Mouse (Mus musculus) layer of hippocampus, adult 18-20 months (tissue): Measurements from ENCODE around the gene Tyms. TPM values are rescaled to one million over a fixed set of nuclear protein-coding genes. Genes with fewer than 3 reads are reported as not detected.
"Not testable (repeated sequence)": the region's sequence is repeated elsewhere in the genome, so short reads cannot be mapped to it uniquely, and the experiment has no call there.

Experiments used
- DNase-seq, 2 experiments: peaks; one replicate each; pipeline ENCODE4 v3.0.0; 2022; ENCODE audit warnings: low spot score in 2 of 2
- total RNA-seq, 2 experiments: library from RNA; stranded (reverse); gene quantifications; 2 replicates each; pipeline ENCODE4 v1.2.3; 2021

The Tyms gene
- total RNA-seq, 2 experiments from 2014 or later: 4.9 to 5.0 TPM

DNA sequence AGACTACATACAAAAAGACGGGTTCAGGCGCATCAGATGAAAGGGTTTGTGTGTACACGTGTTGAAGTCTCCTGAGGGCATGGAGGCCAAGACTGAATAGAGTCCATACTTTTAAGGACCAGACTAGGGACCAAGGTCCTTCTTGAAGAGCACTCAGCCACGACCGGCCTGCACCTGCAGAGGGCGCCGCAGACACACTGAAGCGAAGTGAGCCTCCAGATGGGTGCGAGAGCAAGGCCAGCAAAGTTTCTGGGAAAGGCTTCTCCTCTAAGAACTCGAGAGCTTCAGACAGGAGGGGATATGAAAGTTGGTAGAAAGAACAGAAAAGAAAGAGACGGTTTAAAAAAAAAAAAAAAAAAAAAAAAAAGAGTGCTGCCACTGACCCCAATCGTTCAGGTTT is 30.9 kb upstream of the Tyms start:
- peak in 1 of 2 experiments; percentile 66 for DNase-seq

DNA sequence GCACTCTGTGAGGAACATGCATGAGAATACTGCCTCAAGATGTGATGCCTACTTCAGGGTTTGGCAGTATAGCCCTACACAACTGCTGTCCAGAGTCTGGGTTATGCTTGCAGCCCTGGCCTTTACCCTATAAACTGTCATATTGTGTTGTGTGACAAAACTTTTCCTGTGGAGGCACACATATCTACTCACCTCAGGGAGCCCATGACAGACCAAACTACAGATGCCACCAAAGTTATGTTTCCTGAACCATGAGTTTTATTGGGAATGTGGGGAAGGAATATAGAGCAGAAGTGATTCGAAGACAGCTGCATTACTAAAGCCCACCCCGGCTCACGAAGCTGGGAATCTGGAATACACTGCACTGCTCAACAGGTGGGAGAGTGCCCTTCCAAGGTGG is 29.9 kb upstream of the Tyms start:
- DNase-seq: no peak

DNA sequence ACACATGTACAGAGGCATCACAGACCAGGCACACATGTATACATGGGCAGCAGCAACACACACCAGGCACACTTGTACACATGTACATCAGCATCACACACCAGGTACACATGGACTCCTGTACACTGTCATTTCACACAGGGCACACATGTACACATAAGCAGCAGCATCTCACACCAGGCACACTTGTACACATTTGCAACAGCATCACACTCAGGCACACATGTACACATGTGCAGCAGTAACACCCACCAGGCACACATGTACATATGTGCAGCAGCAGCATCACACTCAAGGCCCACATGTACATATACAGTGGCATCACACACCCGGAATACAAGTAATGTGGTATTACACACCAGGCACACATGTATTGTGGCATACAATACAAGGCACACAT is 24.8 kb upstream of the Tyms start:
- no peak for DNase-seq

DNA sequence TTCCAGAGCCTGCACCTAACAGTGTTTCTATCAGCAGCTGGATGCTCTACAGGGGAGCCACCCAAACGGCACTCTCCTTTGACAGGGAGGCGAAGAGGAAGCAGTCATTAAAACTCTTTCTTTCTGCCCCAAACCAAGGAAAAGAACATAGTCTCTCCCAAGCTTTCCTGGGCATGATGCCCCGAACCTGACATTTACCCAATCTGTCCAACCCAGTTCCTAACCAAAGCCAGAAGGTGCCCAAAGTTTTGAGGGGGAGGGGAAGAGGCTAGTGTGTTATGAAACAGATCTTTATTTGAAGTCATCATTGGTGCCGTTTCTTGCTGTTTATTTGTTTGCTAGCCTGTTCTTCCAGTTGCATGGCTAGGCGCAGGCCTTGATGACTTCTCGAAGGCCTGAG is 22.3 kb upstream of the Tyms start:
- DNase-seq: no peak

DNA sequence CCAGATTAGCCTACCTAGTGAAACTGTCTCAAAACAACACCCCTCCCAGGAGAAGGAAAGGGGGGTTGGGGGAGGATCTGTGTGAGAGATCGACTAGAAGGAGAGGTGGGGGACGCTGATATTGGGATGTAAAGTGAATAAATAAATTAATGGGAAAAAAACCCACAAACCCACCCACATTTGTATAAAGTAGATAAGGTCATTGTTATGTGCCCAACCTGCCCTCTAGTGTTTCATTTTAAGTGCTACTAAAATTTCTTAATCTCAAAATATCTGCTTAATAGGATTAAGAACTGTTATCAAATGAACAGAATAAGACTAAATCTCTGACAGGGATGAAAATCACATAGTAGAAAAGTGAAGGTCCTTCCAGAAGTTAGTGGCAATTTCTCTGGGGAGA is 21.0 kb upstream of the Tyms start:
- DNase-seq: no peak

DNA sequence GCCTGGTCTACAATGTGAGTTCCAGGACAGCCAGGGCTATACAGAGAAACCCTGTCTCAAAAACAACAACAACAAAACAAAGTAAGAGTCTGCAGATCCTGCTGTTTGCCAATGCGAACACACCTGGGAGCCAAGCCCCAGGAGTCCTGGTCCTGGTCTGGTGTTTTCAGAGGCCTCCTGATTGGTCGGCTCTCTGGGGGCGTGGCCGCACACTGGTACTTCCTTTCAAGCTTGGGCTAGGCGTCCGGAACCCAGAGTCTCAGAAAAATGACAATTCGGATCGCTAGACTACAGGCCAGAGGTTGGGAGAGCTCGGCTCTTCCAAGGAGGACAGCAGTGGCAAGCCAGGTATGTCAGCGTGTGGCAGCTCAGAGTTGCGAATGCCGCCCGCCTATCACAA is 19.3 kb upstream of the Tyms start:
- no peak for DNase-seq

DNA sequence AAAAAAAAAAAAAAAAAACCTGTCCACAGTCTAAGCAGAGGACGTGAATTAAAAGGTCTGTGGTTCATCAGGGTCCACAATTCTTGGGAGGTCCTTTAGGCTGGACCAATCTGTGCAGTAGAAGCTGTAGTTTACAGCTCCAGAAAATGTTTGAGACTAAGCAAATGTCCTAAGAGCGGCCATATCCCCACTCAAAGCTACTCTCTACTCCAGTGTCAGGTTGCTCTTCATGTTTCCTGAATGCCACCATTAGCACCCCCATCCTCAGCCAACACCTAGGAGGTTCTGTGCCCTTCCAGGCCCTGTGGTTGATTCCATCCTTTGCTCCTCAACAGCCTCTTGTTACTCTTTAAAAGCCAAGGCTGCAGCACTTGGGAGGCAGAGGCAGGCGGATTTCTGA is 1.0 kb downstream of the Tyms start:
- no peak for DNase-seq

DNA sequence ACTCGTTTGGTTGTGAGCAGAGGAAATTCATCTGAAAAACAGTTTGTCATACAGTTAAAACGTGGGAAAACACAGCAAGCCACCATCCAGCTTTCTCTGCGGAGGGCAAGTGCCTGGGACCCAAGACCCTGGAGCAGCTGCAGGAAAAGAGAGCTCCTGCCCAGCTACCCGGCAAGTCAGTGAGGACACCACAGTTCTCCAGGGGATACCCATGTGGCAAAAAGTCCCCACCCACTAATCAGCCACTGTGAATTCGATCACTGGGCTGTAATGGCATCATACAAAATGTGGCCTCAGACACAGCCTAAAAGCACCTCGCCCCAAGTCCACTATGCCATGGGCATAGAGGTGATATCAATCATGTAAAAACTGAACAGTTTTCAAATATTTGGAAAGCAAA is 1.7 kb downstream of the Tyms start:
- no peak for DNase-seq

DNA sequence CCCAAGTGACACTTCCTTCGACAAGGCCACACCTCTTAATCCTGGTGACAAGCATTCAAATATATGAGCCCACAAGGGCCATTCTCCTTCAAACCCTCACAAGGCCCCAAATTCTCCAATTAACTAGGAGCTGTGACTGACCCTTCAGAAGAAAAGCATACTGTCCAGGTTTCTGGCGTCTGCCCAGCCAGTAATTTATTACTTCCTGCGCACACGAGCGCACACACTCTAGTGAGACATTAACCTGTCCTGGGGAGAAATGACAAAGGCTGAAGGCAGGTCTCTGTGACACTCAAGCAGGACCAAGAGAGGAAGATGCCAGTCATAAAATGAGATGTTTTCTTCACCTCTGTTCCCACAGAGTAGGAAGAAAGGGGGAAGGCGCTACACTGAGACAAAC is 5.7 kb downstream of the Tyms start:
- DNase-seq: no peak

DNA sequence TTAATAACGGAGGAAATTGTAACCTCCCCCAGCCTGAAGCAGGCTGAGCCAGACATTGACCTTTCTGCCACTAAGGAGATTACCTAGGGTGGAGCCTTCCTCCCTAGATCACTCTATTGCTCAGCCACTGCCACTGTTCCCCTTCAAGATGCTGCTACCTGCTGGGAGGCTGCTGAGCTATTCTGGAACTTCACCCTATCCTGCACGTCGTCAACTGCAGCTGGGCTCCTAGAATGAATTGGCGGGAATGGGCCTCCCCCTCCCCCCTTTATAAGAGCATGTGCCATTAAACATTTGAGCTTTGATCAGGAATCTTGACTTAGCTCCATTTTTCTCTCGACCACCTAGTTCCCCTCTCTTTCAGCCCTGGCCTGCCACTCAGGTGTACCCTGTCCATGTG is 13.8 kb downstream of the Tyms start:
- DNase-seq: not testable (repeated sequence)

DNA sequence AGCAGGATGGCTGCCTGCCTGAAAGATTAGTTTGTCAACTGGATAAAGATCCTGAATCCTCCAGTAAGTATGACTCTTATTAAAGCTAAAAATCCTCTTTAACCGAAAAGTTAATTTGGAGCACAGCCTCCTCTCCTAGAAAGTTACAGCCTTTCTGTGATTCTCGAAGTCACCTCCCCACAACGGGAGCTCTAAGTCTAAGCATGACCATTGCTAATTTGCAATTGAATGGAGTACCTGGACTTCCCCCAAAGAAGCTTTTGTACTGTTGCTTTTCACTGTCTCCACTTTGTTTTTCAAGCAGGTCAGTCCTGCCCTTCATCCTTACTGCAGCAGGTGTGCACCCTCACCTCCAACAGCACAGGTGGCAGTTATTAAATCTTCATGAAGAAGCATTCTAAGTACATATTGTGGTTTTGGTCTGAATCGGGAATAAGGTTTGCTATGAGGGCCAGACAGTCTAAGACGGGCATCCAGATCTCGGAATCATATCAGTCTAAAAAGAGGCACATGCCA is 15.1 kb downstream of the Tyms start:
- DNase-seq: no peak

DNA sequence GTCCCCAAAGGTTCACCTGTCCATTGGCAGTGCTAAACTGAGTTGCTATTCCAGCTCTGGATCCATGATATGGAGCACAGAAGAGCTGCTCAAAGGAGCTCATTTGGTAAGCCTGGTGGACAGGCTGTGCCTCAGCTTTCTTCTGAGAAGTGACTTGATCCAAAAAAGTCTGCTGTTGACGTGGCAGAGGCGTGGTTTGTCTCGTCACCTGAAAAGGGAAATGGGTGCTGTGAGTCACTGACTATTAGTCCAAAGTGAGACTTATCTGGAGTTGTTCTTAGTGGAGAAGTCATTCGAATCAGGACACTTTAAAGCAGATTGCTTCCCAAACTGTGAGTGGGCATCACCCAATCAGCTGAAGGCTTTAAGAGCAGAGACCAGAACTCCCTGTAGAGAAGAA is 33.6 kb downstream of the Tyms start:
- not testable (repeated sequence) for DNase-seq

DNA sequence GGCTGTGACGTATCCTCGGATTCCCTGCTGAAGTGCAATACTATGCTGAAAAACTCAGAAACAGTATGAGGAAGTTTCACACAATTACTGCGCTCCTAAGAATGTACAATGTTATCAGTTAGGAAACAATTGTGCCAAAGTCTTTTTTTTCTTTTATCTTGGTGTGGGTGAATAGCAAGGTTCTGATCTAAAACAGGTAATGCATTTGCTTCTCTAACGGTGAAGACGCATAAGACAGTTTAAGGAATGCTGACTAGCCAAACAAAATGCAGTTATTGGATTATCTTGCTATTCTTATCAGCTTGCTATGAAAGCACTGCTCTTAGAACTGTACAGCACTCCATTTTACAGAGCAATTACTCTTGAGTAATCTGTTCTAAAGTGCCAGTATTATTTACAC is 34.1 kb downstream of the Tyms start:
- not testable (repeated sequence) for DNase-seq

DNA sequence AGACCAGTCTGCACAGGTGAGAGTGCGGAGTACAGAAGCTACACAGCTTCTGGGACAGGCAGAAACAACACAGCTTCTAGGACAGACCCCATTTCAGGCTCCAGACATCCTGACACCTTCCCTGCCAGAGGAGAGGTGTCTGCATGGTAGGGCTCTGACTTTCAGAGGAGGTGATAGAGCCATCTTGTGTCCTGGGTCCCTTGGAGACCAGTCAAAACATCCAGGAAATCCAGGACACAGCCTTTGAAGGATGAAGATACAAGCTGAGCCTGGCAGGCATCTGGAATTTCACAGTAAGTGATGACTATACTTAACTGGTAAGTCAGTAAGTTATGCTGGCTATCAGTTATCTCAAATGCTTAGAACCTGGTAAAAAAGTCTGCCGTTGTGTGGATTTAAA is 36.3 kb downstream of the Tyms start:
- DNase-seq: not testable (repeated sequence)

DNA sequence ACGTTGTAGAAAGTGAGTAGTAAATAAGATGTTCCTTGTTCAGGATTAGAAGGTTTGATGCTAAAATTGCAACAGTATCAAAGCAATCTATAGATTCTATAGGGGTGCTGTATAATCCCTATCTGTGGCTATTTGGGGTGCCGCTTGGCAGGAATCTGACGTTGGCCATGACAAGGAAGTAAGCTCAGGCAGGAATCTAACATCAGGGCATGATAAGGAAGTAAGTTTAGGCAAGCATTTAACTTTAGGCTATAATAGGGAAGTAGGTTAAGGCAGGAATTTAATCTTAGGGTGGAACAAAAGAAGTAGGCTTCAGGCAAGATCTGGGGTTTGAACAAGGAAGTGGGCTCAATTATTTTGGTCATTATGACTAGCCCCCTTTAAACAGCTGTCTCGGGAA is 37.6 kb downstream of the Tyms start:
- not testable (repeated sequence) for DNase-seq

DNA sequence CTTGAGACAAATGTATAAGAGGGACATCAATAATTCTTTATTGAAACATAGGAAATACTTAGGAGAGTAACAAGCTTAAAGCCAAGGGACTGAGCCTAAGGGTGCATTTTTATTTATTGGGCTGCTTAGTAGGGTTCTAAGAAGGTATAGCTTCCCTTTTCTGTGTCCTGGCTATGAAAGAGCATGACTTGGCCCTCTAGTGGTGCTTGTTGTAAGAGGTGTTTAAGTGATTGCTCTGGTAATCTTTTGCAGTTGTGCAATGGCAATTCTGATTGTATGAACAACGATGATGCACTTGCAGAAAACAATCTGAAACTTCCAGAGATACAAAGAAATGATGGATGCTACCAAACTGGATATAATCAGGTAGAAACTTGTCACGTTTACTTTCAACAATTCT is 58.8 kb downstream of the Tyms start:
- peak in 1 of 2 experiments; percentile 27 for DNase-seq

DNA sequence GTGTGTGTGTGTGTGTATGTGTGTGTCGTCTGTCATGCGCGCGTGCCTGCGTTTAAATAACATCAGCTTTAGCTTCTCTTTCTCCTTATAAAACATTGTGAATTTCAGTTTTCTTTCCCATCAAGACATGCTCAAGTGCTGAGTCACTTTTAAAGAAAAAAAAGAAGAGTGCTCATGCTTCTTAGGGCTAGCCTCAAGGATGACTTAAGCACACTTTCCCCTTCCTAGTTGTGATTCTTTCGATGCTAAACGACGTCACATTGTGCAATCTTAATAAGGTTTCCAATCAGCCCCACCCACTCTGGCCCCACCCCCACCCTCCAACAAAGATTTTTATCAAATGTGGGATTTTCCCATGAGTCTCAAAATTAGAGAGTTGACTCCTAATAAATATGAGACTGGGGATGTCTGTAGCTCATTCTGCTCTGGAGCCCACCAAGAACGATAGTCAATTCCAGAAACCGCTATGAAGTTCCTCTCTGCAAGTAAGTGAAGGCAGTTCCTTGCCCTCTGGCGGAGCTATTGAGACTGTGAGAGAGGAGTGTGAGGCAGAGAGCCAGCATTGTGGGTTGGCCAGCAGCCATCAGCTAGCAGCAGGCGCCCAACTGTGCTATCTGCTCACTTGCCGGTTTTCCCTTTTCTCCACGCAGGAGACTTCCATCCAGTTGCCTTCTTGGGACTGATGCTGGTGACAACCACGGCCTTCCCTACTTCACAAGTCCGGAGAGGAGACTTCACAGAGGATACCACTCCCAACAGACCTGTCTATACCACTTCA is 60.5 kb downstream of the Tyms start, which contains the start of gene Il6:
TSS of gene Il6 (plus strand) at position 389 of the 778 bp plus-strand sequence.
- DNase-seq: peak; percentile 84 to 94

Other genes starting within 250 kb of the Tyms start
- gene Il6, start 60.5 kb downstream of the Tyms start, total RNA-seq: not detected
- gene Garem2, start 31.5 kb upstream of the Tyms start, total RNA-seq: 10 to 100 TPM; 10.9 to 11.3 TPM
- 1 to 10 TPM; 2.6 to 4.1 TPM for gene 3110082J24Rik, start 32.5 kb upstream of the Tyms start, total RNA-seq
- gene Hadha, start 81.5 kb upstream of the Tyms start, total RNA-seq: 10 to 100 TPM; 70.6 to 71.9 TPM
- gene Hadhb, start 81.6 kb upstream of the Tyms start, total RNA-seq: 10 to 100 TPM; 95.8 to 97.8 TPM
- gene Adgrf3, start 132.1 kb upstream of the Tyms start, total RNA-seq: not detected
- 10 to 100 TPM; 33.5 to 41.2 TPM for gene Selenoi, start 159.0 kb upstream of the Tyms start, total RNA-seq
- gene Drc1, start 207.8 kb upstream of the Tyms start, total RNA-seq: 1 to 10 TPM; 8.6 to 8.8 TPM